Mouse (Mus musculus): ENCODE measurements around the gene Mtg1. TPM values are rescaled to one million over a fixed set of nuclear protein-coding genes. Genes with fewer than 3 reads are reported as not detected.

The Mtg1 gene
- total and polyA plus RNA-seq, 3 experiments: 10.8 to 38.1 TPM; not detected in 1

- TF ChIP-seq NRF1 (IDR thresholded peaks at IDR 0.05; ENCODE audit: insufficient read depth, low read depth, low read length, poor library complexity, severe bottlenecking) (no peak), CHD1 (IDR thresholded peaks at IDR 0.05; ENCODE audit: low read depth, low read length) (no peak), TCF12 (IDR thresholded peaks at IDR 0.05; ENCODE audit: low read depth, low read length) (no peak), RCOR1 (IDR thresholded peaks at IDR 0.05; ENCODE audit: low read depth, low read length) (no peak), MAZ (IDR thresholded peaks at IDR 0.05; ENCODE audit: low read depth, low read length) (no peak), TAL1 (IDR thresholded peaks at IDR 0.05; ENCODE audit: low read length) (no peak), USF2 (IDR thresholded peaks at IDR 0.05; ENCODE audit: borderline replicate concordance in 1 of 2, insufficient read depth in 1 of 2, low read depth in 1 of 2, low read length in 2 of 2) (no peak), NELFE (IDR thresholded peaks at IDR 0.05; ENCODE audit: low read depth, low read length) (no peak)
- DNase-seq (ENCODE audit: low read depth, low spot score): no peak
- H3K27me3 ChIP-seq (ENCODE audit: control insufficient read depth in 1 of 2, insufficient read depth in 2 of 2, low read length in 2 of 2): no peaks in the 10 kb centered on the region
- no peak overlapping the region for H3K9ac ChIP-seq (ENCODE audit: control insufficient read depth, low read depth, low read length, poor library complexity, severe bottlenecking)
- H3K4me3 ChIP-seq (ENCODE audit: control insufficient read depth in 1 of 2, insufficient read depth in 1 of 2, low read depth in 2 of 2, low read length in 2 of 2): no peak overlapping the region
- no peaks in the 10 kb centered on the region for H3K9me3 ChIP-seq (replicated peaks; ENCODE audit: insufficient read depth, low read length)
- no peaks in the 10 kb centered on the region; a peak in 1 of 4 replicates for H3K4me1 ChIP-seq (ENCODE audit: control insufficient read depth in 1 of 2, insufficient read depth in 2 of 2, low read length in 2 of 2)
- H3K79me2 ChIP-seq (ENCODE audit: control insufficient read depth, insufficient read depth, low read length, poor library complexity): no peaks in the 10 kb centered on the region
- H3K36me3 ChIP-seq (ENCODE audit: control insufficient read depth in 1 of 2, insufficient read depth in 2 of 2, low read length in 2 of 2): no peaks in the 10 kb centered on the region; a peak in 1 of 4 replicates
- no peak overlapping the region for H3K27ac ChIP-seq (ENCODE audit: control insufficient read depth, low read depth, low read length)
Observed at GRCm38 (mm10) chr7:140125278-140126021, 11.9 kb upstream of the Mtg1 start.

GRCm38 (mm10) chr7:140126022-140126350, 11.4 kb upstream of the Mtg1 start:
- Histone ChIP-seq H3K9me3 (replicated peaks; ENCODE audit: insufficient read depth, low read length) (no peaks in the 10 kb centered on the region), H3K27me3 (ENCODE audit: control insufficient read depth in 1 of 2, insufficient read depth in 2 of 2, low read length in 2 of 2) (no peaks in the 10 kb centered on the region), H3K4me3 (ENCODE audit: control insufficient read depth in 1 of 2, insufficient read depth in 1 of 2, low read depth in 2 of 2, low read length in 2 of 2) (no peak overlapping the region), H3K9ac (ENCODE audit: control insufficient read depth, low read depth, low read length, poor library complexity, severe bottlenecking) (no peak overlapping the region), H3K36me3 (ENCODE audit: control insufficient read depth in 1 of 2, insufficient read depth in 2 of 2, low read length in 2 of 2) (no peaks in the 10 kb centered on the region; a peak in 1 of 4 replicates), H3K27ac (ENCODE audit: control insufficient read depth, low read depth, low read length) (no peak overlapping the region), H3K4me1 (ENCODE audit: control insufficient read depth in 1 of 2, insufficient read depth in 2 of 2, low read length in 2 of 2) (no peaks in the 10 kb centered on the region; a peak in 1 of 4 replicates), H3K79me2 (ENCODE audit: control insufficient read depth, insufficient read depth, low read length, poor library complexity) (no peaks in the 10 kb centered on the region)
- DNase-seq (ENCODE audit: low read depth, low spot score): no peak
- TF ChIP-seq HCFC1 (IDR thresholded peaks at IDR 0.05; ENCODE audit: low read depth, low read length): no peak
- TF ChIP-seq ZMIZ1 (IDR thresholded peaks at IDR 0.05; ENCODE audit: low read depth, low read length): no peak
- TF ChIP-seq JUND (IDR thresholded peaks at IDR 0.05; ENCODE audit: low read depth, low read length): no peak
- TF ChIP-seq E2F4 (IDR thresholded peaks at IDR 0.05; ENCODE audit: borderline replicate concordance, low read depth, low read length): no peak
- TF ChIP-seq TBP (IDR thresholded peaks at IDR 0.05; ENCODE audit: low read depth, low read length): no peak
- TF ChIP-seq SMC3 (IDR thresholded peaks at IDR 0.05; ENCODE audit: low read depth, low read length): no peak
- no peak for TF ChIP-seq MAX (IDR thresholded peaks at IDR 0.05; ENCODE audit: low read length)
- no peak for TF ChIP-seq USF1 (IDR thresholded peaks at IDR 0.05; ENCODE audit: low read depth, low read length)

Measured in MEL (cell line).